Mouse (Mus musculus) lung, postnatal 14 days (tissue): ENCODE measurements around the gene Sp7.
A peak's percentile ranks its signal among the peaks of the same experiment; 100 is the strongest.

Source experiments
- DNase-seq: peaks from one replicate; pipeline ENCODE4 v3.0.0; 2021

Sp7 gene

DNA sequence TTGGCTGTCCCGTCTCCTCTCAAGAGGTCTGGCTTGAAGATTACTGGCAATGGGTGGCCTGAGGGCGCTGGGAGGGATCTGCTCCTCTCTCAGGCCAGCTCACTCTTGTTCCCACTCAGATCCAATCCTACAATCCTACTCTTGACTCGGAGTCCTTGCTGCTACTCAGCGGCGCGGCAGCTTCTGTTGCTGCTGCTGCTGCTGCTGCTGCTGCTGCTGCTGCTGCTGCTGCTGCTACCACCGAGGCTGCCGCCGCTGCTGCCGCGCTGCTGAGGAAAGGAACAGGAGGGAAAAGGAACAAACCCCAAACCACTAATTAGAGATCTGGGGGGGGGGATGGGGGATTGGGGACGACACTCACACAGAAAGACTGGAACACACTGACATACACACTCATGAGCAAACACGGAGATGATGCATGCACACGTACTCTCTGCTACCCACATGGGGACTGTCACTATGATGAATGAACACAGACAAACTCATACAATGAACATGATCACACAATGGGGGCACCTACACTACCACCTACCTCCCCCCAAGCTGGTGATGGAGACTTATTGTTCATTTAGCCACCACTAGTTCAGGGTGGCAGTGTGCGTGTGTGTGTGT lies at the start of gene Sp7:
Sp7 (minus strand) TSS at position 450 of the 612 bp plus-strand sequence.
- no peak for DNase-seq

- no peak for DNase-seq
Measured at GRCm38 (mm10) chr15:102413687-102414086, 46.7 kb upstream of the Sp7 start.

DNA sequence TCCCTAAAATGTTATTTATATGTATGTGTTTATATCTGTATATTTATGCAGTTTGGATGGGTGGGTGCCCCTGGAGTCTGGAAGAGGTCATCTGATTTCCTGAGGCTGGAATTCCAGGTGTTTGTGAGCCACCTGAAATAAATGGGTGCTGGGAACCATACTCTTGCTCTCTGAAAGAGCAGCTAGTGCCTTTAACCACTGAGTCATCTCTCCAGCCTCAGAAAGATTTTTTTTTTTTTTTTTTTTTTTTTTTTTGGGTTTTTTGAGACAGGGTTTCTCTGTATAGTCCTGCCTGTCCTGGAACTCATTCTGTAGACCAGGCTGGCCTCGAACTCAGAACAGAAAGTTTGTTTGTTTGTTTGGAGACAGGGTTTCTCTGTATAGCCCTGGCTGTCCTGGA lies 44.1 kb upstream of the Sp7 start:
- DNase-seq: no peak

GRCm38 (mm10) chr15:102409286-102409685 lies 42.3 kb upstream of the Sp7 start:
- no peak for DNase-seq

DNA sequence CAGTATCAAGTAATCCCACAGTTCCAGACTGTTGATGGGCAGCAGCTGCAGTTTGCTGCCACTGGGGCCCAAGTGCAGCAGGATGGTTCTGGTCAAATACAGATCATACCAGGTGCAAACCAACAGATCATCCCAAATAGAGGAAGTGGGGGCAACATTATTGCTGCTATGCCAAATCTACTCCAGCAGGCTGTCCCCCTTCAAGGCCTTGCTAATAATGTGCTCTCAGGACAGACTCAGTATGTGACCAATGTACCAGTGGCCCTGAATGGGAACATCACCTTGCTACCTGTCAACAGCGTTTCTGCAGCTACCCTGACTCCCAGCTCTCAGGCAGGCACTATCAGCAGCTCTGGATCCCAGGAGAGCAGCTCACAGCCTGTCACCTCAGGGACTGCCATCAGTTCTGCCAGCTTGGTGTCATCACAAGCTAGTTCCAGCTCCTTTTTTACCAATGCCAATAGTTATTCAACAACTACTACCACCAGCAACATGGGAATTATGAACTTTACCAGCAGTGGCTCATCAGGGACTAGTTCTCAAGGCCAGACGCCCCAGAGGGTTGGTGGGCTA lies 41.7 kb upstream of the Sp7 start:
- no peak for DNase-seq

DNA sequence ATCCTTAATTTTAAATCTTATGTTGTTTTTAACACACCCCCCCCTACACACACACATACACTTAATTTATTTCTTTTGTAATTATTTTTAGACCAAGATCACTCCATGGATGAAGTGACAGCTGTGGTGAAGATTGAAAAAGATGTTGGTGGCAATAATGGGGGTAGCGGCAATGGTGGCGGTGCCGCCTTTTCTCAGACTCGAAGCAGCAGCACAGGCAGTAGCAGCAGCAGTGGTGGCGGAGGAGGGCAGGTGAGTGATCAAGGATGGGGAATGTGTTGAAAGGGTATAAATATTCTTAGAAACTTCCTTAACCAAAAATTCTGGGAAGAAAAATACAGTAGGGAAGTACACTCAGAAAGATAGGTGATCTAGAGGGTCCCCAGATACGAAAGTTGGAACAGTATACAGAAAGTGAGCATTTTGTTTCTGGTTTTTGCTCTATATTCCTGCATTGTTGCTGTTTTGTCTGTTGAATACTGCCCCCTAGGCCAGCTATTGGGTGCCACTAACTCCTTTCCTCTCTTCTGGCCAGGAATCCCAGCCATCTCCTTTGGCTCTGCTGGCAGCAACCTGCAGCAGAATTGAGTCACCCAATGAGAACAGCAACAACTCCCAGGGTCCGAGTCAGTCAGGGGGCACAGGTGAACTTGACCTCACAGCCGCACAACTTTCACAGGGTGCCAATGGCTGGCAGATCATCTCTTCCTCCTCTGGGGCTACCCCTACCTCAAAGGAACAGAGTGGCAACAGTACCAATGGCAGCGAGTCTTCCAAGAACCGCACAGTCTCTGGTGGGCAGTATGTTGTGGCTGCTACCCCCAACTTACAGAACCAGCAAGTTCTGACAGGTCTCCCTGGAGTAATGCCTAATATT lies 40.9 kb upstream of the Sp7 start:
- no peak for DNase-seq

GRCm38 (mm10) chr15:102406912-102407580 lies 40.1 kb upstream of the Sp7 start:
- no peak for DNase-seq

- peak; percentile 83 for DNase-seq
Measured at GRCm38 (mm10) chr15:102406196-102406911, 39.4 kb upstream of the Sp7 start.

DNA sequence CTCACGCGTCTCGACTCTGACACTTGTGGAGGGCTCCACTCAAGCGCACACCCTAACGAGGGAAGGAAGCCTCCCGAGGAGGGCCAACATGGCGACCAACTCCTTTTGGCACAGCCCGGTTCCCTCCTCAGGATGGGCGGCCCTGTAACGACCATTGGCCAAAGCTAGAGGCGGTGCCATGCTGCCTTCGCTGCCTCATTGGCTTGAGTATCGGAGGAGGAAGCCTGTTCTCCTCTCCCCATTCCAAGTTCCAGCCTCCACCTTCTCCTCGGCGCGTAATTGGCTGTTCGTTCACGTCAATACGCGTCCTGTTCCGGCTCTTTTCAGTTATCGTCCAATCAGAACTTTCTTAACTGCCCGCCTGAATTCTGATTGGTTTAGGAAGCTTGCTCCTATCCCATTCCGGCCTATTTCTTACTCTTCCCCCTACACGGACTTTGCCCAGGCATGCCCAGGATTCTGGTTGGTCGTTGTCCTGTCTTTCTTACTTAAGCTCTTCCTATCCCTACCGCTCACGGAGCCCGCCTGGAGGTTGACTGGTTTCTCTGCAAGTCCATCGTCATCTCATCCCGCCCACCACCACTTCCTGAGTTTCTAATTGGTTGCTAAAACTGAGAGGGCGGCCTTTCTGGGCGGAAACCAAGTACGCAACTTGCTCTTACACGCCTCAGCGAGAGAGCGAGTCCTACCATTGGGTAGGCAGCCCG lies 38.7 kb upstream of the Sp7 start, which contains the start of gene Sp1:
Sp1 (plus strand) TSS at position 655 of the 707 bp plus-strand sequence.
- DNase-seq: peak; percentile 96

DNA sequence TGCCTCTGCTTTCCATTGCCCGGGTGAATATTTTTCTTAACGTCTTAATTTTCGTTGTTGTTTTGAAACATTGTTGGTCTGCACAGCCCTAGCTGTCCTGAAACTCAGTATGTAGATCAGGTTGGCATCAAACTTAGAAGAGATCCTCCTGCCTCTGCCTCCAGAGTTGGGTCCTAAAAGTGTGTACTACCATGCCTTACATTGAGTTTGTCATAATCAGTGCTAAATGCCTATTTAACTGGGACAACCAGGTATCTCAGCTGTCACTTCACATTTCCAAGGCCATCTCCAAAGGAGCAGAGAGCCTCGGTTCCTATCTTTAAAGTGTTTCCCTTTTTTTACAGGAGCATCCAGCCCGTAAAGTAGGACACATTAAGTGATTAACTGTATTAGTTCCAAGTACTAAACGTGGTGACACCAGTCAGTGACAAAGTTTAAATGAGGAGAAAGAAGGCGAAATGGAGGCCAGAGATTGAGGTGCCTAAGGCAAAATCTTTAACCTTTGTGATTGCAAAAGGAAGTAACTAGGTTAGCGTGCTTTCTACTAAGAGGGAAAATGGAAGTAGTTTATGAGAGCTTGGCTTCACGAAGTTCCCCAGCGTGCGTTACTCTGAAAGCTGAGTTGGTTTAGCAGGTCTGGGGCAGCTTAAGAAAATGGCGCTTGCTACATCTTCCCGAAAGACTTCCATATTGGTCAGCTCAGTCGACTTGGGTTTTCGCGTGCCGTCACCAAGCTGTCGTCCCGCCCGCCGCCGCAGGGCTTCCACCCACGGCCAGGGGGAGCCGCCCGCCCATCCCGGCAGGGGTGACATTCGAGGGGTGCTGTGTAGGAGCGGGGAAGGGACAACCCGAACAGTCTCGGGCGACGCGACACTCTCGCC lies 37.9 kb upstream of the Sp7 start:
- no peak for DNase-seq

DNA sequence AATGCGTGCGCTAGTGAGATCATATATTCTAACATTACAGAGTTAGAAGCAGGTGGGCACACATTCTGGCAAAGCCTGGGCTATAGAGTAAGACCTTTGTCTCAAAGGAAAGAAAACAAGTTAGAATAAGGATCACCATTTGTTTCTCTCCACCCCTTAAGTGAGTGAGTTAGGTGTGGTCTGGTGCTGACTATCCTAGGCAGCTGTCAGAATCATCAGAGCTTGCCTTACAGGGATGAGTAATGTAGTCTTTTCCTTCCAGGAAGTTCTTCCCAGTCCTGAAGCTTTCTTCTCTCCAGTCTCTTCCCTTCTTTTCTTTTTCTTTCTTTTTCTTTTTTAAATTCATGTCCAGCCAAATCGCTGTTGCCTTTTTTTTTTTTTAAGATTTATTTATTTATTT lies 35.2 kb upstream of the Sp7 start:
- no peak for DNase-seq

- DNase-seq: no peak
Measured at GRCm38 (mm10) chr15:102401278-102401677, 34.3 kb upstream of the Sp7 start.

DNA sequence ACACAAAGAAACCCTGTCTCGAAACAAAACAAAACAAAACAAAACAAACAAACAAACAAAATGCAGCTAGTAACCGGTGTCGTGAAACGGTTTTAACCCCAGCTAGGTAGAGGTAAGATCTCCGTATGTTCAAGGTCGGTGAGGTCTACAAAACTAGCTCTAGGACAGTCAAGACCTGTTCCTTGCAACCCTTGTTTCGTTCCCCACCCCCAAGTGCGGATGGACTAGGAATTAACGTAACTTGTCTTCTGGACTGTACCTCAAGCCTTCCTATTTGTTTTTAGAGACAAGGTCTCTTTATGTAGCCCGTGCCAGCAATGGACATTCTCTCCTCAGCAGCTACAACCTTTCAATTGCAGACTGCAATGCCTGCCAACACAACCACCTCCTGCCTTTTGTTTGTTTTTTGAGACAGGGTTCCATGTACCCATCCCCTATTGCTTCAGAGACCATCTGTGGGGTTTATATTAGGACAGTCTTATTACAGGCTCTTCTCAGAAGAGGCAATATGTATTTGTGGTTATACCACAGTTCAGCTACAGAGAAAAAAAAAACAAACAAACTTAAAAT lies 33.6 kb upstream of the Sp7 start:
- no peak for DNase-seq

DNA sequence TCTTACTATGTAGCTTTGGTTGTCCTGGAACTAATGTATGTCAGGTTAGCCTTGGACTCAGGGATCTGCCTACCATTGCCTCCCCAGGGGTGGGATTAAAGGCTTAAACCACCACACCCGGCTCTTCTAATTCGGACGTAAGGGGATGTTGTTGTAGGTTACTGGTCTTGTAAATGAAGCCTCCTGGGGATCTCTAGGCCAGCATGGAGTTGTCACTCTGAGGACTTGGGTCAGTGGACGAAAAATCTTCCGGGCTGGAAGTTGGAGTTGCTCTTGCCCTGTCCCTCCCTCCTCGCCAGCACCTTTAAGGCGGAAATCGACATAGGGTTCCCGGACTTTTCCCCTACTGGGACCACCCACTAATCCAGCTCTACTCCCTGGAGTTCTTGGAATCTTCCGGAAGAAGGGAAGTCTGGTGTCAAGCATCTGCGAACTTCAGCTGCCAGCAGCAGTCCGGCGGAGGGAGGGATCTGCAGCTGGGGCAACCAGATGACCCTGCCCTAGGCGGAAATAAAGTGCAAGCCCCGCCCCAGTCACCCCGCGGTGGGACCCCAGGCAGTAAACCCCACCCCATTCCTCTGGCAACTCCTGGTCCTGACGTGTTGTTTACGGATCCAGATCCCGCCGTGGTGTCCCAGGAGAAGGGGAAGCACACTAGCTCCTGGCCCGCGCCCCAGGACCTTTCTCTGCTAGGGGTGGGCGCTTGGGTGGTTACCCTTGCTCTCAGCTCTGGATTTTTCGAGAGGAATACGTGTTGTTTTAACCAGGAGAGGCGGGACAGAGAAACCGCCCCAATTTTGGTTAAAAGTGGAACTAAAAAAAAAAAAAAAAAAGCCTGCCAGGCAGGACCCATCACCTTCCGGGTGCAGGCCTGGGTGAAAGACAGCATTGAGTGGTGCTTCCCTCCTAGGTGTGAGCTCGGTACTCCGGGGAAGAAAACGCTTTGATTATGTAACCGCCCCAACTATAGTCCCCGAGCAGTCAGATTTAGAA lies 32.5 kb upstream of the Sp7 start:
- peak; percentile 94 for DNase-seq

GRCm38 (mm10) chr15:102398629-102399028 lies 31.6 kb upstream of the Sp7 start:
- no peak for DNase-seq

DNA sequence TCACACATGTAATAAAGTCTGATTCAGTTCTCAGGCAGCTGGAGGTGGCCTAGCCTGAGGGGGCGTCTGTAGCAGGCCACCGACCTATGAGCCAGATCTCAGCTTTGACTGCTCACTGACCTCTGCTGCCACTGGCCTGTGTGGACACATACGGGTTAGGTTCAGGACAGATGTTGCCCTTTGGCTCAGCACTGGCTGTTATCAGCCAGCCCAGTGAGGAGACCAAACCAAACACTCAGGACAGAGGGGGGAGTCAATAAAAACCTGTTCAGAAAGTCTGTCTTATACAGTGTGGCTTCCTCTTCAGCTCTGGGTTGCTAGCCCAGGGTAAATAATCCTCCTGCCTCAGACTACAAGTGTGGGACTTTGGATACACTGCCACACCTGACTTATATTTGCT lies 28.1 kb upstream of the Sp7 start:
- DNase-seq: no peak

GRCm38 (mm10) chr15:102393584-102394014 lies 26.6 kb upstream of the Sp7 start:
- DNase-seq: no peak

GRCm38 (mm10) chr15:102392520-102392919 lies 25.5 kb upstream of the Sp7 start:
- DNase-seq: no peak

GRCm38 (mm10) chr15:102388942-102389341 lies 22.0 kb upstream of the Sp7 start:
- no peak for DNase-seq
